Comparison of ENCODE assay signal across 8 mouse cellular contexts in genomic region chr5:120579211-120579897, GRCm38 (mm10). TPM values are rescaled to one million over a fixed set of nuclear protein-coding genes. Genes with fewer than 3 reads are reported as not detected.
DNase-seq lines count a peak whose midpoint lies in the region; ATAC-seq and TF ChIP-seq lines count a peak whose summit lies in the region.

No protein-coding gene starts in this region.

- peaks cover 35% of the 10 kb centered on the region for H3K36me3 ChIP-seq in lung, embryonic 14.5 days (ENCODE audit: insufficient read depth)
- peaks cover 9% of the 10 kb centered on the region; the same call in 1 of the 2 replicates for H3K36me3 ChIP-seq in midbrain, embryonic 14.5 days (ENCODE audit: control insufficient read depth, insufficient read depth, low read length)

- H3K4me1 ChIP-seq in lung, embryonic 14.5 days (ENCODE audit: insufficient read depth): peaks cover 21% of the 10 kb centered on the region
- peaks cover 13% of the 10 kb centered on the region; the same call in 1 of the 2 replicates for H3K4me1 ChIP-seq in midbrain, embryonic 14.5 days (ENCODE audit: control insufficient read depth, insufficient read depth, low read length)

- H3K4me2 ChIP-seq in lung, embryonic 14.5 days: peak overlapping the region; percentile 25; the same call in 1 of the 2 replicates
- no peak overlapping the region for H3K4me2 ChIP-seq in midbrain, embryonic 14.5 days (ENCODE audit: low read length)

- H3K4me3 ChIP-seq in lung, embryonic 14.5 days (ENCODE audit: low read depth, low read length): no peak overlapping the region
- H3K4me3 ChIP-seq in midbrain, embryonic 14.5 days (replicated peaks; ENCODE audit: low read depth, low read length): no peak overlapping the region

- no peak for ATAC-seq in lung, embryonic 14.5 days (ENCODE audit: insufficient read depth)
- no peak; the same call in 1 of the 2 replicates for ATAC-seq in midbrain, embryonic 14.5 days (ENCODE audit: low FRiP score, low TSS enrichment)
- ATAC-seq in megakaryocyte-erythroid progenitor cell, adult 5-6 weeks (replicated peaks; ENCODE audit: low FRiP score, low TSS enrichment, poor library complexity, severe bottlenecking): no peak

- no peaks in the 10 kb centered on the region for H3K27me3 ChIP-seq in lung, embryonic 14.5 days (ENCODE audit: insufficient read depth, low read length)
- no peaks in the 10 kb centered on the region for H3K27me3 ChIP-seq in midbrain, embryonic 14.5 days (ENCODE audit: control insufficient read depth, insufficient read depth, low read length)

- peak overlapping the region; percentile 44 for H3K27ac ChIP-seq in lung, embryonic 14.5 days (ENCODE audit: low read depth)
- H3K27ac ChIP-seq in midbrain, embryonic 14.5 days (replicated peaks; ENCODE audit: low read depth, low read length): peak overlapping the region; percentile 45

- no peaks in the 10 kb centered on the region for H3K9me3 ChIP-seq in lung, embryonic 14.5 days (ENCODE audit: low read depth, low read length)
- H3K9me3 ChIP-seq in midbrain, embryonic 14.5 days (ENCODE audit: control insufficient read depth, low read length): no peaks in the 10 kb centered on the region

- WGBS in lung, embryonic 14.5 days: 43% methylated on average over 26 of the region's 26 CpGs
- WGBS in midbrain, embryonic 14.5 days: 66% methylated on average over 26 of the region's 26 CpGs

- peak; percentile 49 for DNase-seq in lung, embryonic 14.5 days
- DNase-seq in lung, postnatal 36 days: no peak
- DNase-seq in cerebellum, postnatal 36 days: peak; percentile 45 to 57
- DNase-seq in heart, adult 9 months (ENCODE audit: low spot score in 2 of 2): peak; percentile 81
- peak; percentile 77 for DNase-seq in kidney, adult 9 months
- DNase-seq in midbrain, embryonic 14.5 days: no peak
- DNase-seq in thymus, postnatal 0 days (ENCODE audit: low spot score): peak; percentile 67

- no peak overlapping the region for H3K9ac ChIP-seq in lung, embryonic 14.5 days
- no peak overlapping the region for H3K9ac ChIP-seq in midbrain, embryonic 14.5 days (replicated peaks; ENCODE audit: low read length)

- no peak for TF ChIP-seq CTCF in lung, embryonic 14.5 days (IDR thresholded peaks at IDR 0.05; ENCODE audit: low read depth)

RNA-seq across cellular contexts. Expression of gene Tpcn1, which starts 9.1 kb away (rescaled TPM):
- polyA plus RNA-seq in lung, embryonic 14.5 days (2014; fragmentation: Nextera tagmentation; extraction: Ambion mirVana): 16.5 and 17.0 TPM in 2 replicates
- polyA plus RNA-seq in midbrain, embryonic 14.5 days (2014; fragmentation: Nextera tagmentation; extraction: Ambion mirVana): 10.4 and 12.2 TPM in 2 replicates
- 33.3 and 48.6 TPM in 2 replicates for polyA plus RNA-seq in thymus, postnatal 0 days (2015; fragmentation: Nextera tagmentation; extraction: Ambion mirVana)
- total RNA-seq in megakaryocyte-erythroid progenitor cell, adult 5-6 weeks (2014; fragmentation: Nextera tagmentation): 71.7 and 84.7 TPM in 2 replicates
- 16.0 and 19.1 TPM in 2 replicates for total RNA-seq in megakaryocyte-erythroid progenitor cell, adult 5-6 weeks (2017)

RNA-seq across cellular contexts. Expression of gene Iqcd, which starts 9.5 kb away (rescaled TPM):
- polyA plus RNA-seq in lung, embryonic 14.5 days (2014; fragmentation: Nextera tagmentation; extraction: Ambion mirVana): 0.35 and 0.37 TPM in 2 replicates
- polyA plus RNA-seq in midbrain, embryonic 14.5 days (2014; fragmentation: Nextera tagmentation; extraction: Ambion mirVana): 1.4 and 1.7 TPM in 2 replicates
- polyA plus RNA-seq in thymus, postnatal 0 days (2015; fragmentation: Nextera tagmentation; extraction: Ambion mirVana): 1.5 and 1.7 TPM in 2 replicates
- 6.4 and 9.0 TPM in 2 replicates for total RNA-seq in megakaryocyte-erythroid progenitor cell, adult 5-6 weeks (2014; fragmentation: Nextera tagmentation)
- total RNA-seq in megakaryocyte-erythroid progenitor cell, adult 5-6 weeks (2017): 6.3 and 7.9 TPM in 2 replicates

RNA-seq across cellular contexts. Expression of gene Rita1, which starts 33.0 kb away (rescaled TPM):
- polyA plus RNA-seq in lung, embryonic 14.5 days (2014; fragmentation: Nextera tagmentation; extraction: Ambion mirVana): 7.2 and 9.5 TPM in 2 replicates
- polyA plus RNA-seq in midbrain, embryonic 14.5 days (2014; fragmentation: Nextera tagmentation; extraction: Ambion mirVana): 20.6 and 25.5 TPM in 2 replicates
- polyA plus RNA-seq in thymus, postnatal 0 days (2015; fragmentation: Nextera tagmentation; extraction: Ambion mirVana): 10.7 TPM in 2 replicates
- 9.9 and 11.8 TPM in 2 replicates for total RNA-seq in megakaryocyte-erythroid progenitor cell, adult 5-6 weeks (2014; fragmentation: Nextera tagmentation)
- 5.5 and 6.9 TPM in 2 replicates for total RNA-seq in megakaryocyte-erythroid progenitor cell, adult 5-6 weeks (2017)

RNA-seq across cellular contexts. Expression of gene Ddx54, which starts 33.2 kb away (rescaled TPM):
- 31.5 and 37.2 TPM in 2 replicates for polyA plus RNA-seq in lung, embryonic 14.5 days (2014; fragmentation: Nextera tagmentation; extraction: Ambion mirVana)
- 29.4 and 31.9 TPM in 2 replicates for polyA plus RNA-seq in midbrain, embryonic 14.5 days (2014; fragmentation: Nextera tagmentation; extraction: Ambion mirVana)
- 106 and 108 TPM in 2 replicates for polyA plus RNA-seq in thymus, postnatal 0 days (2015; fragmentation: Nextera tagmentation; extraction: Ambion mirVana)
- 28.3 and 41.7 TPM in 2 replicates for total RNA-seq in megakaryocyte-erythroid progenitor cell, adult 5-6 weeks (2014; fragmentation: Nextera tagmentation)
- 40.4 and 40.6 TPM in 2 replicates for total RNA-seq in megakaryocyte-erythroid progenitor cell, adult 5-6 weeks (2017)

RNA-seq across cellular contexts. Expression of gene Cfap73, which starts 54.7 kb away (rescaled TPM):
- polyA plus RNA-seq in lung, embryonic 14.5 days (2014; fragmentation: Nextera tagmentation; extraction: Ambion mirVana): not detected in 2 replicates
- 0.32 TPM in 1 of 2 replicates, not detected in the other for polyA plus RNA-seq in midbrain, embryonic 14.5 days (2014; fragmentation: Nextera tagmentation; extraction: Ambion mirVana)
- 0.23 and 0.30 TPM in 2 replicates for polyA plus RNA-seq in thymus, postnatal 0 days (2015; fragmentation: Nextera tagmentation; extraction: Ambion mirVana)
- not detected in 2 replicates for total RNA-seq in megakaryocyte-erythroid progenitor cell, adult 5-6 weeks (2014; fragmentation: Nextera tagmentation)
- total RNA-seq in megakaryocyte-erythroid progenitor cell, adult 5-6 weeks (2017): not detected in 2 replicates

Comparison
In these comparisons a context has a peak if more than half of its experiments do, and no peak if none do; other contexts are left out.
1. DNase-seq: peak in lung, embryonic 14.5 days (single experiment), cerebellum, postnatal 36 days (2 of 2), heart, adult 9 months (2 of 2), kidney, adult 9 months (single experiment) and thymus, postnatal 0 days (single experiment); none in lung, postnatal 36 days (single experiment) and midbrain, embryonic 14.5 days (single experiment).